Mouse (Mus musculus) urinary bladder, adult 18-20 months (tissue): ENCODE measurements around the gene Slc12a3.
A peak's percentile ranks its signal among the peaks of the same experiment; 100 is the strongest.

ENCODE experiments used
- DNase-seq, 2 experiments: peaks; one replicate each; pipeline ENCODE4 v3.0.0; 2022; ENCODE audit warnings: low spot score in 2 of 2, mixed read lengths in 2 of 2

Gene Slc12a3

GRCm38 (mm10) chr8:94328932-94329728 lies at the start of gene Slc12a3:
Slc12a3 (plus strand) TSS chr8:94329201.
- DNase-seq = no peak

GRCm38 (mm10) chr8:94280001-94280613 lies 48.9 kb upstream of the Slc12a3 start:
- DNase-seq = no peak

- no peak for DNase-seq
Observed at GRCm38 (mm10) chr8:94282453-94282985, 46.5 kb upstream of the Slc12a3 start.

- DNase-seq = no peak
Observed at GRCm38 (mm10) chr8:94284204-94284603, 44.8 kb upstream of the Slc12a3 start.

GRCm38 (mm10) chr8:94290606-94291005 lies 38.4 kb upstream of the Slc12a3 start:
- no peak for DNase-seq

GRCm38 (mm10) chr8:94292072-94292471 lies 36.9 kb upstream of the Slc12a3 start:
- no peak for DNase-seq

- no peak for DNase-seq
Observed at GRCm38 (mm10) chr8:94292626-94293025, 36.4 kb upstream of the Slc12a3 start.

GRCm38 (mm10) chr8:94295687-94296086 lies 33.3 kb upstream of the Slc12a3 start:
- DNase-seq = no peak

- no peak for DNase-seq
Observed at GRCm38 (mm10) chr8:94296312-94296991, 32.5 kb upstream of the Slc12a3 start.

GRCm38 (mm10) chr8:94297101-94297500 lies 31.9 kb upstream of the Slc12a3 start:
- no peak for DNase-seq

GRCm38 (mm10) chr8:94300809-94301208 lies 28.2 kb upstream of the Slc12a3 start:
- no peak for DNase-seq

GRCm38 (mm10) chr8:94304412-94304811 lies 24.6 kb upstream of the Slc12a3 start:
- DNase-seq = no peak

GRCm38 (mm10) chr8:94306989-94307513 lies 21.9 kb upstream of the Slc12a3 start:
- peak; percentile 21 to 42 for DNase-seq

- DNase-seq = no peak
Observed at GRCm38 (mm10) chr8:94307652-94308051, 21.3 kb upstream of the Slc12a3 start.

- DNase-seq = no peak
Observed at GRCm38 (mm10) chr8:94314069-94314468, 14.9 kb upstream of the Slc12a3 start.

GRCm38 (mm10) chr8:94317249-94317648 lies 11.8 kb upstream of the Slc12a3 start:
- DNase-seq = no peak

GRCm38 (mm10) chr8:94317691-94318090 lies 11.3 kb upstream of the Slc12a3 start:
- DNase-seq = no peak

GRCm38 (mm10) chr8:94320036-94320435 lies 9.0 kb upstream of the Slc12a3 start:
- no peak for DNase-seq

GRCm38 (mm10) chr8:94322083-94322482 lies 6.9 kb upstream of the Slc12a3 start:
- no peak for DNase-seq

- DNase-seq = no peak
Observed at GRCm38 (mm10) chr8:94323041-94323440, 6.0 kb upstream of the Slc12a3 start.

GRCm38 (mm10) chr8:94324071-94324470 lies 4.9 kb upstream of the Slc12a3 start:
- DNase-seq = no peak

GRCm38 (mm10) chr8:94326016-94326415 lies 3.0 kb upstream of the Slc12a3 start:
- no peak for DNase-seq
